Mouse (Mus musculus): ENCODE results near the gene Slc16a11.

Gene Slc16a11

GRCm38 (mm10) chr11:70227126-70227525 lies 14.6 kb downstream of the Slc16a11 start:
- DNase-seq, result no peak

GRCm38 (mm10) chr11:70227661-70228245 lies 15.2 kb downstream of the Slc16a11 start:
- no peak for DNase-seq

- peak; percentile 93 for DNase-seq
Measured at GRCm38 (mm10) chr11:70228828-70229227, 16.3 kb downstream of the Slc16a11 start.

GRCm38 (mm10) chr11:70229260-70230010 lies 16.9 kb downstream of the Slc16a11 start, which contains the start of gene Bcl6b:
TSS of gene Bcl6b (minus strand) at chr11:70229798.
- DNase-seq, result peak; percentile 70 to 77

GRCm38 (mm10) chr11:70230239-70230727 lies 17.7 kb downstream of the Slc16a11 start:
- DNase-seq, result peak; percentile 82 to 88

GRCm38 (mm10) chr11:70232546-70232945 lies 20.0 kb downstream of the Slc16a11 start:
- peak; percentile 51 to 71 for DNase-seq

GRCm38 (mm10) chr11:70233016-70233415 lies 20.5 kb downstream of the Slc16a11 start:
- DNase-seq, result peak in 1 of 2 experiments; percentile 53

- peak in 1 of 2 experiments; percentile 57 for DNase-seq
Measured at GRCm38 (mm10) chr11:70234037-70234436, 21.5 kb downstream of the Slc16a11 start.

GRCm38 (mm10) chr11:70234497-70234896 lies 21.9 kb downstream of the Slc16a11 start:
- peak in 1 of 2 experiments; percentile 28 for DNase-seq

- peak; percentile 48 to 82 for DNase-seq
Measured at GRCm38 (mm10) chr11:70235254-70235900, 22.8 kb downstream of the Slc16a11 start.

GRCm38 (mm10) chr11:70236717-70237116 lies 24.2 kb downstream of the Slc16a11 start:
- DNase-seq, result peak in 1 of 2 experiments; percentile 37

GRCm38 (mm10) chr11:70237457-70238167 lies 25.1 kb downstream of the Slc16a11 start, which contains the start of gene 0610010K14Rik:
TSS of gene 0610010K14Rik (minus strand) at chr11:70237914.
- peak; percentile 98 to 99 for DNase-seq

GRCm38 (mm10) chr11:70238591-70239440 lies 26.3 kb downstream of the Slc16a11 start:
- DNase-seq, result peak in 1 of 2 experiments; percentile 62

GRCm38 (mm10) chr11:70239541-70240279 lies 27.2 kb downstream of the Slc16a11 start, which contains the start of the genes Gm21988 and Rnasek:
TSS of gene Gm21988 (minus strand) at chr11:70239830.
TSS of gene Rnasek (minus strand) at chr11:70239842.
- DNase-seq, result peak; percentile 87 to 90

- DNase-seq, result peak in 1 of 2 experiments; percentile 36
Measured at GRCm38 (mm10) chr11:70242591-70242990, 30.0 kb downstream of the Slc16a11 start.

GRCm38 (mm10) chr11:70247136-70247845 lies 34.7 kb downstream of the Slc16a11 start:
- peak; percentile 57 to 87 for DNase-seq

GRCm38 (mm10) chr11:70250150-70250549 lies 37.6 kb downstream of the Slc16a11 start:
- DNase-seq, result peak in 1 of 2 experiments; percentile 20

GRCm38 (mm10) chr11:70251853-70252252 lies 39.3 kb downstream of the Slc16a11 start:
- no peak for DNase-seq

- no peak for DNase-seq
Measured at GRCm38 (mm10) chr11:70254337-70254736, 41.8 kb downstream of the Slc16a11 start.

Data from kidney, postnatal 25 days (tissue).